Mouse (Mus musculus) ovary, postnatal 14 days (tissue): ENCODE results near the gene Ifne.
"Not testable (repeated sequence)": the region's sequence is repeated elsewhere in the genome, so short reads cannot be mapped to it uniquely, and the experiment has no call there.

ENCODE experiments used
- DNase-seq: peaks from one replicate; pipeline ENCODE4 v3.0.0; 2022; ENCODE audit warnings: low spot score

The Ifne gene

DNA sequence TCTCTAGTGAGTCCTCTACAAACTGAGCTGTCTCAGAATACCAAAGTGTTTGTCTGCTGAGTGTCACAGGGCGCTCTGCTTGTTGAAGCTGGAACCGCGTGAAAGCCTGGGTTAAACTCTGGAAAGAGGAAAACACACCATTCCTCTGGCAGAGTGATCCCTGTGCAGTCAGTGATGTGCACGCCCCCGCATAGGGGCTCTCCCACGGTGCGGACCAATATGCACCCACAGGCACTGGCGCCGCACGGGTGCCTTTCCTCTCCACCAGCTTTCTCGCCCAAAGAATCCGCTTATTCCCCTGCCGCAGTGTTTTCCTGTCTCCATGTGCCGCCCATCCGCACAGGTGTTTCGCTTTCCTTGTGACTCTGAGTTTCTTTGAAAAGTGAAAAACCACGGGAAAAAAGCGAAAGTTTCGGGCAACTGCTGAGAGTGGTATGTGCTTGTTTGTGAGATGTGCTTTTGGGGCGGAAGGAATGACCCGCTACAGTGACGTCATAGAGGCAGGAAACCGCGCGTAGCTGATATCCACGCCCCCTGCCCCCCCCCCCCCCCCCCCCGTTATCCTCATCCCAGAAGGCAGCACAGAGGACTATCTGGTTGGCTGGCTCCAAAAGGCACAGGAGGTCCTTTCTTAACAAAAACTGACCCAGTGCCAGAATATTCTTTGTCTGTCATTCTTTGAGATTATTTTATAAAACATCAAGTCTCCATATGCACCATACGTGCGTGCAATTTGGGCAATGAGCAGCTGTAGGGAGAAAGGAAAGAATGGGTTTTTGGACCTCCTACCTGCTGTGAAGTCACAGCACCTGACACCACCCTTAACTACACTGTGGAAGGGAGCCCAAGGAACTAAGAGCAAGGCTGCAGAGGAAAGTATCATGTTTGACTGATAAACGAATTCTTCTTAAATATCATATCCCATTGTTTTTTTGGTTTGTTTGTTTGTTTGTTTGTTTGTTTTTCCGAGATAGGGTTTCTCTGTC, 11.8 kb downstream of the Ifne start:
- DNase-seq, result peak; percentile 9

DNA sequence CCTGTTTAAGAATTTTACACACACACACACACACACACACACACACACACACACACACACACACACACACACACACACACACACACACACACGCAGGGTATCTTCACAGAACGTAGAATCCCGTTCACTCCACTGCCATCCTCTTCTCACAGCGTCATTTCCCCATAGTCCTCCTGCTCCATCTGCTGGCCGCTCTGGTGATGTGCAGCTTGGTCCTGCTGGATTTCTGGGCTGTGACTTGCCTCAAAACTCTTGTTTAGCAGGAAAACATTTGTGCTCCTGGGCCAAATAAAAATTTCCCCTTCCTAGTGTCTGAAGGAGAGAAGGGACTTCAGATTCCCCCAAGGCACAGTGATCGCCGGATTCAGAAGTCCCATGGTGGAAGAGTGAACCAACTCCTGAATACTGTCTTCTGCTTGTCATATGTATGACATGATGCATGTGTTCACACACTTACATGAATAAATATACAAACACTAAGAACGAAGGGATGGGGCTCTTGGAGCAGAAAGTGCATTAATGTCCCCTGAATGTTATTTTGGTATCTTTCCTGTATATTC, 12.6 kb downstream of the Ifne start:
- DNase-seq, result peak; percentile 68

GRCm38 (mm10) chr4:88865011-88865569, 14.9 kb downstream of the Ifne start:
- DNase-seq, result no peak

DNA sequence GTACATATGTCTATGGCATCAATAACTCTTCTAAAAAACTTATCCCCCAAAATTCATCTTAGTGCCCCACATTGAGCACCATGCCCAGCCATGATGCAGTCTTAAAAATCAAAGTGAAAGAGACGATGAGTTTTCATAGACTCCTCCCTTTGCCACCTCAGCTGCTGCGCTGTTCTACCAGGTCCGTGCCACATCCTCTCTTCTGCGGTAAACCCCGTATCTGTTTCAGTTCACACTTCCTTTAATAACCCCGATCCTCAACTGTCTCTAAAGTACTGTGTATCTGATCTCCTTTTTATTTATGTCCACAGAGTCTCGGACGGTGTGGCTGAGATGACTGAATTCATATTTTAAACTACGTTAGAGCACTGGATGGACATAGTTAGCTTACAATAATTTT, 15.4 kb downstream of the Ifne start:
- DNase-seq, result no peak

- no peak for DNase-seq
Observed at GRCm38 (mm10) chr4:88863309-88863708, 16.7 kb downstream of the Ifne start.

DNA sequence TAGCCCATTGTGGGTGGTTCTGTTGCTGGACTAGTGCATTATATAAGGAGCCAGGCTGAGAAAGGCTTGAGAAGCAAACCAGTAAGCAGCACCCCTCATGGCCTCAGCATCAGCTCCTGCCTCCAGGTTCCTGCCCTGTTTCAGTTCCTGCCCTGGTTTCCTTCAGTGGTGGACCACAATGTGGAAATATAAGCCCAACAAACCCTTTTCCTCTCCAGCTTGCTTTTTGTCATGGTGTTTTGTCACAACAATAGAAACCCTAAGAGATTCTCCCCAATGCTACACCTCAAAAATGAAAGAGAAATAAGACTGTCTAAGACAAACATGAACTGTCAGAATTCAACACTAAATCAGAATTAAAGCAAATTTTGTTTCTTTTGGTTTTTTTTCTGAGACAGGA, 20.8 kb downstream of the Ifne start:
- no peak for DNase-seq

- DNase-seq, result no peak
Observed at GRCm38 (mm10) chr4:88851026-88851763, 28.8 kb downstream of the Ifne start.

DNA sequence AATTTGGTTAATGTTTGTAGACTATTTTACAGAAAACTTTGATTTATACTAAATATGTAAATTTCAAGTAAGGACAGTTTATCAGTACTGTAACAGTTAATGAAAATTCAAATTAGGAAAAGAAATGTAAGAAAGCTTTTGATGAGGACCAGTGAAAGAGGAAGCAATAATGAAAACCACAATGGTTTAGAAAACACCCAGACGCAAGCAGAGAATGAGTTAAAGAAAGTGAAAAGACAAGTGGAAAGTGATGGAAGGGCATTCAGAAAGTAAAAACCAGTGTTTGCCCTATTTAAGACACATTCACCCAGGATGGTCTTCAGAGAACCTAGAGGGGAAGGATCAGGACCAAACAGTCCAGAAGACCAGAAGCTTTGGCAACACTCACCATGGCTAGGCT, 30.3 kb downstream of the Ifne start, which contains the start of gene Ifna1:
Gene Ifna1 (plus strand): TSS at position 390 of the 400 bp plus-strand sequence.
- no peak for DNase-seq

- no peak for DNase-seq
Observed at GRCm38 (mm10) chr4:88845334-88845733, 34.7 kb downstream of the Ifne start.

DNA sequence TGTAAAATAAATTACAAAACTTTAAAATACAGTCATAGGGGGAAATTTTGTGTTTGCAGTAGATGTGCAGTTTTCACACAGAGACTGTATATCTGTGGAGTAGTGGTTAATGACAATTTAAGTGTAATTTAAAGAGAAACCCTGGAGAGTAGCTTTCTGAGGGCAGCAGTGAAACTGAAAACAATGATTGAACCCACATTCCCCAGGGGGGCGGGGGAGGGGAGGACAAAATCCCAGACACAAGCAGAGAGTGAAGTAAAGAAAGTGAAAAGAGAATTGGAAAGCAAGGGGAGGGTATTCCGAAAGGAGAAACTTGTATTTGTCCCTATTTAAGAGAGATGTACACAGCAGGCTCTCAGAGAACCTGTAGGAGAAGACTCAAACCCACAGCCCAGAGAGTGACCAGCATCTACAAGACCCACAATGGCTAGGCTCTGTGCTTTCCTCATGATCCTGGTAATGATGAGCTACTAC, 38.5 kb downstream of the Ifne start, which contains the start of gene Ifna4:
Gene Ifna4 (plus strand): TSS at position 424 of the 474 bp plus-strand sequence.
- no peak for DNase-seq

GRCm38 (mm10) chr4:88840058-88840457, 39.9 kb downstream of the Ifne start:
- no peak for DNase-seq

GRCm38 (mm10) chr4:88838828-88839227, 41.2 kb downstream of the Ifne start:
- DNase-seq, result no peak

- not testable (repeated sequence) for DNase-seq
Observed at GRCm38 (mm10) chr4:88835225-88835624, 44.8 kb downstream of the Ifne start, which contains the start of gene Ifna5. Ifna5 (plus strand) TSS chr4:88835525.

DNA sequence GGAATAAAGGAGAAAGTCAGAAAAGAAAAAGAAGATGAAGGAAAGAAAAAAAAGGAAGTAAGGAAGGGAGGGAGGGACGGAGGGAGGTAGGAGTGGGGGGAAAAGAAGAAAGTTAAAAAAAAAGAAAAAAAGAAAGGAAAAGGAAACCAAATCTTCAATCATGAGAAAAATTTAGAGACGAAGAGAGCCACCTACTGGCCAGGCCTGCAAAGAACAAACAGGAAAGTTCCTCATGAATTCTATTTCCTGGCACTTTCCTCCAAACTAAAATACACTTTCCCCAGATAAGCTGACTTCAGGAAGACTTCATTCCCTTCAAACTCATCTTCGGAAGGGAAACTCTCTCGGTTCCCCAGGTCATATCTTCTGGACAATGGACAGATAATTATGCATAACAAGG, 49.5 kb downstream of the Ifne start:
- peak; percentile 3 for DNase-seq
